Mouse (Mus musculus) liver, embryonic 14 days (tissue): ENCODE results near the gene Eed. TPM values are rescaled to one million over a fixed set of nuclear protein-coding genes. Genes with fewer than 3 reads are reported as not detected.

Experiments
- polyA plus RNA-seq: library from polyadenylated mRNA; depleted of rRNA; stranded (reverse); fragments of >200 nt; gene quantifications from 2 replicates; pipeline ENCODE4 v1.2.3, GENCODE M21; 2012; rRNA removed

Eed gene
- 35.0 and 36.0 TPM in 2 replicates for polyA plus RNA-seq

GRCm38 (mm10) chr7:89980485-89981422 is at the start of gene Eed:
TSS of gene Eed (minus strand) at chr7:89980983.

GRCm38 (mm10) chr7:89940571-89941463 is 40.0 kb downstream of the Eed start, which contains the start of gene Hikeshi:
TSS of gene Hikeshi (minus strand) at chr7:89941204.

Other genes starting within 250 kb of the Eed start
- gene Ccdc81, start 77.4 kb downstream of the Eed start, polyA plus RNA-seq, result not detected in 2 replicates
- 24.9 and 28.2 TPM in 2 replicates for gene Hikeshi, start 39.8 kb downstream of the Eed start, polyA plus RNA-seq
- 136 and 154 TPM in 2 replicates for gene Picalm, start 149.2 kb upstream of the Eed start, polyA plus RNA-seq